Comparison of ENCODE assay signal across 10 mouse cellular contexts in the genomic region with DNA sequence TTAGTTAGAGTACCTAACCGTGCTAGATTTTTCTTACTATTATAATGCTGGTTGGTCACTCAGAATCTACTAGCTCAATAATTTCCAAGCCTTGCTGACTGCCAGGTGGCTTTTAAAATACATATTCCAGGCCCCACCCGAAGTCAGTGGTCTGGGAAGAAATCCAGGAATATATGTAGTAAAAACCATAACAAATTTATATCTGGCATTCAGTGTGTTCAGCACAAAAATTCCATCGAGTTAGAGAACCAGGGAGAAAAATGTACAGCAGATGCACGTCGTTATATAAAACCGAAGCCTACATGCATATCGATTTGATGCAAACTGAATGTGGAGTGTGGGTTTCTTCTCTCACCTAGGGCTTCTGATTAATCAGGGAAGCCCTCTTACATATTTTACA.
"Had no signal": no experiment of that assay in that cellular context is flagged by ENCODE, and none has a peak within 500 bp of the region (broad histone marks: within the 10 kb centered on the region; RNA-seq: fewer than 3 reads in every experiment).

No protein-coding gene starts in this region.

- H3K4me2 ChIP-seq: liver, embryonic 13.5 days; midbrain, embryonic 12.5 days; stomach, embryonic 15.5 days had no signal

- H3K4me1 ChIP-seq: liver, embryonic 13.5 days; midbrain, embryonic 12.5 days; stomach, embryonic 15.5 days had no signal

- H3K36me3 ChIP-seq: liver, embryonic 13.5 days; midbrain, embryonic 12.5 days; stomach, embryonic 15.5 days had no signal

- H3K27ac ChIP-seq: liver, embryonic 13.5 days; midbrain, embryonic 12.5 days; stomach, embryonic 15.5 days had no signal

- H3K4me3 ChIP-seq: liver, embryonic 13.5 days; midbrain, embryonic 12.5 days; stomach, embryonic 15.5 days had no signal

- H3K27me3 ChIP-seq: liver, embryonic 13.5 days; midbrain, embryonic 12.5 days; stomach, embryonic 15.5 days had no signal

- H3K9me3 ChIP-seq: liver, embryonic 13.5 days; midbrain, embryonic 12.5 days; stomach, embryonic 15.5 days had no signal

- DNase-seq: kidney, adult 8-10 months; kidney, postnatal 25 days; liver; liver, embryonic 13.5 days; liver, postnatal 0 days; right cerebral cortex, postnatal 14 days; thymus, postnatal 36 days had no signal

- H3K9ac ChIP-seq: liver, embryonic 13.5 days; liver, postnatal 0 days; midbrain, embryonic 12.5 days; stomach, embryonic 15.5 days had no signal

- ATAC-seq: intestine, postnatal 0 days; liver, postnatal 0 days had no signal
